Mouse (Mus musculus) CH12.LX (cell line): ENCODE data around the gene Syne3. TPM values are rescaled to one million over a fixed set of nuclear protein-coding genes. Genes with fewer than 3 reads are reported as not detected.

Experiments
- DNase-seq: peaks from one replicate; pipeline ENCODE4 v3.0.0-alpha.2; 2013; ENCODE audit errors: extremely low read depth
- H3K27ac ChIP-seq: 2 replicates; pipeline ENCODE4 v1.5.1; 2012; ENCODE audit warnings: low read depth, mild to moderate bottlenecking, control low read depth, moderate library complexity; ENCODE audit not compliant: insufficient read depth
- H3K27me3 ChIP-seq: replicated peaks from 2 replicates; pipeline ENCODE3; 2012; ENCODE audit warnings: inconsistent platforms
- H3K36me3 ChIP-seq, 2 experiments: replicated peaks in 1 of 2; 2 replicates each; pipeline versions ENCODE3 to v1.6.1; 2012; ENCODE audit warnings: inconsistent platforms in 1 of 2, low read length in 1 of 2, mild to moderate bottlenecking in 1 of 2, mixed read lengths in 1 of 2, moderate library complexity in 1 of 2; ENCODE audit not compliant: control insufficient read depth in 1 of 2, insufficient read depth in 1 of 2
- H3K4me1 ChIP-seq, 2 experiments: 2 replicates each; pipeline ENCODE4 v1.6.1; 2012; ENCODE audit warnings: inconsistent platforms in 1 of 2, moderate library complexity in 1 of 2; ENCODE audit not compliant: insufficient read depth in 2 of 2, control insufficient read depth in 1 of 2
- H3K4me2 ChIP-seq: 2 replicates; pipeline ENCODE4 v1.6.1; 2012; ENCODE audit warnings: low read depth, mild to moderate bottlenecking, control low read depth; ENCODE audit not compliant: poor library complexity, insufficient read depth, severe bottlenecking
- H3K4me3 ChIP-seq, 3 experiments: fragments of 150-350 bp in 1 of 3; sonication (generic) in 1 of 3; replicated peaks in 1 of 3; 2 replicates each; pipeline versions ENCODE3 to v1.5.1; 2011 to 2012; ENCODE audit warnings: low read depth in 2 of 3, low read length in 2 of 3, mild to moderate bottlenecking in 2 of 3, moderate library complexity in 2 of 3, control low read depth in 1 of 3, improper control_type of control experiment in 1 of 3, inconsistent platforms in 1 of 3, mixed read lengths in 1 of 3; ENCODE audit not compliant: poor library complexity in 1 of 3
- H3K79me2 ChIP-seq: replicated peaks from 2 replicates; pipeline ENCODE4 v1.6.1; 2012; ENCODE audit warnings: mild to moderate bottlenecking, moderate library complexity; ENCODE audit not compliant: control insufficient read depth, poor library complexity, insufficient read depth, severe bottlenecking; ENCODE audit errors: extremely low read depth
- H3K9ac ChIP-seq: 2 replicates; pipeline ENCODE4 v1.6.1; 2012; ENCODE audit warnings: low read depth, mild to moderate bottlenecking, control low read depth, moderate library complexity; ENCODE audit not compliant: insufficient read depth
- H3K9me3 ChIP-seq: replicated peaks from 2 replicates; pipeline ENCODE3; 2012; ENCODE audit warnings: low read length, inconsistent platforms, mixed read lengths
- BHLHE40 ChIP-seq: IDR thresholded peaks from 2 replicates; pipeline ENCODE4 v1.6.1; 2011; ENCODE audit warnings: mild to moderate bottlenecking, low read depth, low read length, improper control_type of control experiment
- CHD1 ChIP-seq: IDR thresholded peaks from 2 replicates; pipeline ENCODE4 v1.6.1; 2012; ENCODE audit warnings: low read depth, low read length, improper control_type of control experiment, inconsistent platforms
- CHD2 ChIP-seq: IDR thresholded peaks from 2 replicates; pipeline ENCODE4 v1.6.1; 2011; ENCODE audit warnings: low read length, improper control_type of control experiment
- CTCF ChIP-seq, 2 experiments: IDR thresholded peaks in 1 of 2; conservative IDR thresholded peaks in 1 of 2; 2 replicates each; pipeline ENCODE4 v1.5.1; 2011 to 2012; ENCODE audit warnings: low read depth in 2 of 2, low read length in 2 of 2, improper control_type of control experiment in 1 of 2, inconsistent platforms in 1 of 2, mild to moderate bottlenecking in 1 of 2, moderate library complexity in 1 of 2
- E2F4 ChIP-seq: IDR thresholded peaks from 2 replicates; pipeline ENCODE4 v1.6.1; 2011; ENCODE audit warnings: low read depth, low read length, improper control_type of control experiment; ENCODE audit not compliant: insufficient replicate concordance
- ELF1 ChIP-seq: IDR thresholded peaks from 2 replicates; pipeline ENCODE4 v1.6.1; 2014; ENCODE audit warnings: low read depth, mild to moderate bottlenecking, inconsistent platforms, low read length, improper control_type of control experiment
- EP300 ChIP-seq: IDR thresholded peaks from 2 replicates; pipeline ENCODE4 v1.6.1; 2011; ENCODE audit warnings: low read length, improper control_type of control experiment
- ETS1 ChIP-seq: conservative IDR thresholded peaks from 2 replicates; pipeline ENCODE4 v1.6.1; 2012; ENCODE audit warnings: low read depth, mild to moderate bottlenecking, inconsistent platforms, low read length, improper control_type of control experiment, moderate library complexity
- GABPA ChIP-seq: IDR thresholded peaks from 2 replicates; pipeline ENCODE4 v1.6.1; 2012; ENCODE audit warnings: low read depth, low read length, improper control_type of control experiment, inconsistent platforms; ENCODE audit not compliant: insufficient replicate concordance
- HCFC1 ChIP-seq: IDR thresholded peaks from 2 replicates; pipeline ENCODE4 v1.6.1; 2012; ENCODE audit warnings: low read depth, mild to moderate bottlenecking, inconsistent platforms, low read length, improper control_type of control experiment
- IRF4 ChIP-seq: IDR thresholded peaks from 2 replicates; pipeline ENCODE4 v1.6.1; 2014; ENCODE audit warnings: low read depth, mild to moderate bottlenecking, inconsistent platforms, low read length, improper control_type of control experiment
- JUN ChIP-seq: IDR thresholded peaks from 2 replicates; pipeline ENCODE4 v1.6.1; 2011; ENCODE audit warnings: low read depth, mild to moderate bottlenecking, low read length, improper control_type of control experiment, moderate library complexity; ENCODE audit not compliant: insufficient read depth
- JUND ChIP-seq: conservative IDR thresholded peaks from 2 replicates; pipeline ENCODE4 v1.6.1; 2011; ENCODE audit warnings: low read depth, low read length, improper control_type of control experiment
- KAT2A ChIP-seq: IDR thresholded peaks from 2 replicates; pipeline ENCODE4 v1.6.1; 2012; ENCODE audit warnings: low read length, improper control_type of control experiment, inconsistent platforms; ENCODE audit not compliant: insufficient replicate concordance
- MAFK ChIP-seq: IDR thresholded peaks from 2 replicates; pipeline ENCODE4 v1.6.1; 2011; ENCODE audit warnings: low read length, improper control_type of control experiment; ENCODE audit not compliant: insufficient replicate concordance
- MAX ChIP-seq: IDR thresholded peaks from 2 replicates; pipeline ENCODE4 v1.6.1; 2011; ENCODE audit warnings: low read length, improper control_type of control experiment
- MAZ ChIP-seq: IDR thresholded peaks from 2 replicates; pipeline ENCODE4 v1.6.1; 2012; ENCODE audit warnings: low read depth, mild to moderate bottlenecking, inconsistent platforms, low read length, improper control_type of control experiment, moderate library complexity
- MEF2A ChIP-seq: IDR thresholded peaks from 2 replicates; pipeline ENCODE4 v1.6.1; 2014; ENCODE audit warnings: low read depth, mild to moderate bottlenecking, inconsistent platforms, low read length, improper control_type of control experiment, borderline replicate concordance
- MXI1 ChIP-seq: IDR thresholded peaks from 2 replicates; pipeline ENCODE4 v1.6.1; 2011; ENCODE audit warnings: mild to moderate bottlenecking, low read depth, low read length, improper control_type of control experiment
- MYC ChIP-seq: IDR thresholded peaks from 2 replicates; pipeline ENCODE4 v1.6.1; 2011; ENCODE audit warnings: low read depth, mild to moderate bottlenecking, improper control_type of control experiment, low read length
- NELFE ChIP-seq: IDR thresholded peaks from 2 replicates; pipeline ENCODE4 v1.6.1; 2011; ENCODE audit warnings: low read depth, low read length, improper control_type of control experiment
- NRF1 ChIP-seq: IDR thresholded peaks from 2 replicates; pipeline ENCODE4 v1.6.1; 2014; ENCODE audit warnings: low read depth, mild to moderate bottlenecking, inconsistent platforms, low read length, improper control_type of control experiment, moderate library complexity
- PAX5 ChIP-seq: IDR thresholded peaks from 2 replicates; pipeline ENCODE4 v1.6.1; 2012; ENCODE audit warnings: low read length, inconsistent platforms, mixed read lengths
- POLR2A ChIP-seq: IDR thresholded peaks from 2 replicates; pipeline ENCODE4 v1.6.1; 2011; ENCODE audit warnings: low read depth, mild to moderate bottlenecking, improper control_type of control experiment, low read length
- POLR2AphosphoS2 ChIP-seq: IDR thresholded peaks from 2 replicates; pipeline ENCODE4 v1.6.1; 2011; ENCODE audit warnings: low read depth, low read length, improper control_type of control experiment
- RAD21 ChIP-seq: IDR thresholded peaks from 2 replicates; pipeline ENCODE4 v1.6.1; 2011; ENCODE audit warnings: low read depth, mild to moderate bottlenecking, low read length, improper control_type of control experiment, moderate library complexity
- RCOR1 ChIP-seq: conservative IDR thresholded peaks from 2 replicates; pipeline ENCODE4 v1.6.1; 2012; ENCODE audit warnings: low read depth, mild to moderate bottlenecking, inconsistent platforms, low read length, improper control_type of control experiment
- SIN3A ChIP-seq: IDR thresholded peaks from 2 replicates; pipeline ENCODE4 v1.6.1; 2012; ENCODE audit warnings: low read length, improper control_type of control experiment, inconsistent platforms
- SMC3 ChIP-seq: IDR thresholded peaks from 2 replicates; pipeline ENCODE4 v1.6.1; 2011; ENCODE audit warnings: low read depth, low read length, improper control_type of control experiment
- TBP ChIP-seq: conservative IDR thresholded peaks from 2 replicates; pipeline ENCODE4 v1.6.1; 2011; ENCODE audit warnings: low read depth, low read length, improper control_type of control experiment
- TCF12 ChIP-seq: IDR thresholded peaks from 2 replicates; pipeline ENCODE4 v1.6.1; 2014; ENCODE audit warnings: low read depth, mild to moderate bottlenecking, inconsistent platforms, low read length, improper control_type of control experiment
- UBTF ChIP-seq: IDR thresholded peaks from 2 replicates; pipeline ENCODE4 v1.6.1; 2012; ENCODE audit warnings: low read depth, mild to moderate bottlenecking, inconsistent platforms, low read length, improper control_type of control experiment, moderate library complexity
- USF1 ChIP-seq: IDR thresholded peaks from 2 replicates; pipeline ENCODE4 v1.6.1; 2014; ENCODE audit warnings: low read depth, mild to moderate bottlenecking, inconsistent platforms, low read length, improper control_type of control experiment
- ZC3H11A ChIP-seq: IDR thresholded peaks from 2 replicates; pipeline ENCODE4 v1.6.1; 2012; ENCODE audit warnings: low read depth, mild to moderate bottlenecking, inconsistent platforms, low read length, improper control_type of control experiment
- ZKSCAN1 ChIP-seq: IDR thresholded peaks from 2 replicates; pipeline ENCODE4 v1.6.1; 2012; ENCODE audit warnings: low read depth, inconsistent platforms, low read length, improper control_type of control experiment, borderline replicate concordance
- ZMIZ1 ChIP-seq: IDR thresholded peaks from 2 replicates; pipeline ENCODE4 v1.6.1; 2012; ENCODE audit warnings: low read depth, mild to moderate bottlenecking, inconsistent platforms, low read length, improper control_type of control experiment
- ZNF384 ChIP-seq: IDR thresholded peaks from 2 replicates; pipeline ENCODE4 v1.6.1; 2012; ENCODE audit warnings: low read depth, low read length, improper control_type of control experiment, inconsistent platforms
- dilution Hi-C: fragments of 300-500 bp; cut with MboI; formaldehyde crosslinking; loops from 2 replicates; pipeline ENCODE4 v1.14.3; 2020; ENCODE audit warnings: low sequenced_read_pairs; ENCODE audit not compliant: extremely low pct_unique_long_range_greater_than_20kb, extremely low pct_ligation_motif_present
- in situ Hi-C: fragments of 300-500 bp; cut with MboI; formaldehyde crosslinking; loops from 3 replicates; pipeline ENCODE4 v1.14.3; 2019; ENCODE audit warnings: low sequenced_read_pairs, low pct_ligation_motif_present, low pct_unique_long_range_greater_than_20kb, mixed read lengths
- polyA plus RNA-seq: library from polyadenylated mRNA; unstranded; fragments of >175 nt; gene quantifications from 2 replicates; pipeline ENCODE4 v1.2.1, GENCODE M21; 2012; ENCODE audit warnings: low read depth; ENCODE audit not compliant: insufficient read length
- total RNA-seq, 2 experiments: library from RNA; depleted of rRNA; stranded (reverse); fragments of 300-350 nt in 1 of 2; fragments of >200 nt in 1 of 2; gene quantifications; 2 replicates each; pipeline ENCODE4 v1.2.3; 2012 to 2014

Gene Syne3
- total RNA-seq (2012; rRNA removed) (16.6 and 18.7 TPM in 2 replicates), total RNA-seq (2014; rRNA removed) (5.3 and 5.5 TPM in 2 replicates), polyA plus RNA-seq (7.3 and 7.5 TPM in 2 replicates)

DNA sequence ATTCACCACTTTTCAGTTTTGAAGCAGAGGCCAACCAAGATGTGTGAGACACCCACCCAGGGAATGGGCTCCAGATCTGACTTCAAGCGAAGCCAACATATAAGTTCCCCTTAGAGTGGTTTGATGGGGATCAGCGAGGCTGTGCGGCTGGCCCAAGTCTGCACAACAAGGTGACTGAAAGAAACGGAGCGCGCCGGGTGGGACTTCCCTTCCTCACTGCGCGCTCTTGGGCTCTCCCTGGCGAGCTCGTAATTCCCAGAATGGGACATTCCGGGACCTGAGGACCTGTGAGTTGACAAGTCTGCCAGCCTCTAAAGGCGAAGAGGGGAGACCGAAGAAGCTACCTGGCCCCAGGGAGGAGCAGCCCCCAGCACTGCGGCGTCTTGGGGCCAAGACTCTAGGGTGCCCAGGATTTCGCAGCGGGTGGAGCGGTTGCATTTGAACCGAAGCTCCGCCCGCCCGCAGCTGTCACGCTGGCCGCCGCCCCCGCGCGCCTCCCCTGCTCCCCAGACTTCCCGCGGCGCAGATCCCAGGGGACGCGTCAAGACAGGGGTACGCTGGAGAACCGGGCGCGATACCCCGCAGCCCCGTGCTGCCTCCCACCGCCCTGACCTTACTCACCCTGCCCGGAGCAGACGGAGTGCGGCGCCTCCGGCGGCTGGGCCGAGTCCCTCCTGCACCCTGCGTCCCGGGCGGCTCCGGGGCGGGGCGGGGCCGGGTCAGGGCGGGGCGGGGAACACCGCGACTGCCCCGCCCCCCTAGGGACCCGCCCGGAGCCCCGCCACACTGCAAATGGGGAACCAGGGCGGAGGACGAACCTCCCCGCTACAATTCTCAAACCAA is at the start of gene Syne3:
TSS of gene Syne3 (minus strand) at position 440 of the 843 bp plus-strand sequence.
- peaks cover 42 to 85% of the 10 kb centered on the region in 2 experiments for H3K4me1 ChIP-seq
- peaks cover 0 to 23% of the 10 kb centered on the region in 2 experiments for H3K36me3 ChIP-seq
- peaks cover 28% of the 10 kb centered on the region for H3K79me2 ChIP-seq
- peak within 1 kb of the TSS; percentile 68 for H3K4me2 ChIP-seq
- H3K27ac ChIP-seq, result peak within 1 kb of the TSS; percentile 85
- peaks cover 3% of the 10 kb centered on the region for H3K9me3 ChIP-seq
- H3K4me3 ChIP-seq, result peak within 1 kb of the TSS; percentile 49 to 87 (median 69)
- in situ Hi-C loops, result loop anchor here (10.0 kb wide), 1 partner anchor 55 kb away; no protein-coding TSS in a partner anchor
- DNase-seq, result peak; percentile 63
- H3K27me3 ChIP-seq, result no peaks in the 10 kb centered on the region
- H3K9ac ChIP-seq, result peak within 1 kb of the TSS; percentile 72
- dilution Hi-C loops, result no loop called here
- TF ChIP-seq ZC3H11A (no peak), ETS1 (no peak), CHD1 (no peak), MXI1 (peak; percentile 76), MAFK (no peak), USF1 (no peak), POLR2A (peak; percentile 58), BHLHE40 (0 out of 2 replicates have a peak, but pooled peaks have one; percentile 5), MYC (0 out of 2 replicates have a peak, but pooled peaks have one; percentile 17), RAD21 (no peak; the same call in 1 of the 2 replicates), MAX (no peak), CTCF (conservative IDR thresholded peaks at IDR 0.05 in 1 of 2, IDR thresholded peaks at IDR 0.05 in 1 of 2; ENCODE audit: low read depth in 2 of 2, low read length in 2 of 2) (peak in 1 of 2 experiments; percentile 15; a peak in 1 of 4 replicates), TBP (no peak), JUN (no peak), POLR2AphosphoS2 (no peak), TCF12 (0 out of 2 replicates have a peak, but pooled peaks have one; percentile 8), IRF4 (0 out of 2 replicates have a peak, but pooled peaks have one; percentile 4), E2F4 (0 out of 2 replicates have a peak, but pooled peaks have one; percentile 5), ELF1 (no peak), GABPA (no peak), MAZ (no peak; the same call in 1 of the 2 replicates), MEF2A (no peak; the same call in 1 of the 2 replicates), JUND (no peak), PAX5 (no peak), SMC3 (no peak; the same call in 1 of the 2 replicates), NELFE (no peak; the same call in 1 of the 2 replicates), HCFC1 (no peak), SIN3A (peak; percentile 67), ZNF384 (no peak), KAT2A (no peak), ZMIZ1 (peak; percentile 53; the same call in 1 of the 2 replicates), EP300 (no peak), UBTF (peak; percentile 58; the same call in 1 of the 2 replicates), ZKSCAN1 (no peak), RCOR1 (no peak), NRF1 (0 out of 2 replicates have a peak, but pooled peaks have one; percentile 28), CHD2 (no peak)
